Mouse (Mus musculus) kidney, postnatal 0 days (tissue): ENCODE results near the gene Skida1. TPM values are rescaled to one million over a fixed set of nuclear protein-coding genes. Genes with fewer than 3 reads are reported as not detected.

ENCODE experiments used
- ATAC-seq: fragments of 200-750 bp; cut with Nextera tagmentation; replicated peaks from 2 replicates; pipeline ENCODE4 v1.8.0; 2017; ENCODE audit warnings: low read depth, moderate number of reproducible peaks, moderate TSS enrichment, moderate library complexity; ENCODE audit not compliant: low FRiP score
- DNase-seq: peaks from one replicate; pipeline ENCODE4 v3.0.0-alpha.2; 2016; ENCODE audit warnings: low spot score
- H3K27ac ChIP-seq: fragments of 300-500 bp; sonication (generic); 2 replicates; pipeline ENCODE4 v1.5.1; 2014; ENCODE audit warnings: mild to moderate bottlenecking
- H3K27me3 ChIP-seq: fragments of 300-500 bp; sonication (generic); 2 replicates; pipeline ENCODE4 v1.6.1; 2014; ENCODE audit warnings: low read length, mixed read lengths; ENCODE audit not compliant: insufficient read depth
- H3K36me3 ChIP-seq: fragments of 300-500 bp; sonication (generic); 2 replicates; pipeline ENCODE4 v1.6.1; 2014; ENCODE audit warnings: low read length, mixed read lengths; ENCODE audit not compliant: insufficient read depth
- H3K4me1 ChIP-seq: fragments of 300-500 bp; sonication (generic); replicated peaks from 2 replicates; pipeline ENCODE4 v1.6.1; 2014; ENCODE audit warnings: antibody characterized with exemption, low read length, mixed read lengths; ENCODE audit not compliant: insufficient read depth
- H3K4me2 ChIP-seq: fragments of 300-500 bp; sonication (generic); 2 replicates; pipeline ENCODE4 v1.6.1; 2014; ENCODE audit warnings: mild to moderate bottlenecking, low read length, moderate library complexity, mixed read lengths
- H3K4me3 ChIP-seq: fragments of 300-500 bp; sonication (generic); replicated peaks from 2 replicates; pipeline ENCODE4 v1.5.1; 2014; ENCODE audit warnings: low read depth, low read length
- H3K9ac ChIP-seq: fragments of 300-500 bp; sonication (generic); 2 replicates; pipeline ENCODE4 v1.6.1; 2014; ENCODE audit warnings: low read depth, low read length
- H3K9me3 ChIP-seq: fragments of 300-500 bp; sonication (generic); replicated peaks from 2 replicates; pipeline ENCODE4 v1.6.1; 2016; ENCODE audit warnings: low read length, inconsistent platforms, mixed read lengths
- CTCF ChIP-seq: IDR thresholded peaks from 2 replicates; pipeline ENCODE4 v1.5.1; 2016; ENCODE audit warnings: antibody characterized with exemption, low read depth, mild to moderate bottlenecking, moderate library complexity
- microRNA-seq: library from miRNA; unstranded; fragments of <30 nt; microRNA quantifications from one replicate; pipeline ENCODE4, GENCODE M21; 2016
- polyA plus RNA-seq: library from polyadenylated mRNA; unstranded; fragments of >200 nt; fragmentation: Nextera tagmentation; extraction: Ambion mirVana; gene quantifications from 2 replicates; pipeline ENCODE4 v1.2.1, GENCODE M21; 2015

Gene Skida1
- polyA plus RNA-seq, 1 experiment from 2014 or later, result 7.8 TPM

DNA sequence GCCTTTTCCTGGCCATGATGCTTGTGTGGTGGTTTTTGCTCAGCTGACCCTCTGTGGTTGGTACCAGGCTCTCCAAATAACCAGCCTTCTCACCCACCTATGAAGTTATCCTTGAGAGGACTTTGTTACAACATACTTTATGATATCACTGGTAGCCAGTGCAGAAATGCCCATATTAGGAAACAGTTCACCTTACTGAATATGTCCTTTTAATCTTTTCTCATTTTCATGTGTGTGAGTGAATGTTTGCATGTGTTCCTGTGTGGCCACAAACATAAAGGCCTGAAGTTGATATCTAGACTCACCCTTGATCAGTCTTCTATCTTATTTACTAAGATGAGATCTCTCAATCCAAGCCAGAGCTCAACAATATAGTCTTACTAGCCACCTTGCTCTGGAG, 52.0 kb downstream of the Skida1 start, which contains the start of gene H2al2a:
Gene H2al2a (minus strand): TSS at position 101 of the 400 bp plus-strand sequence.
- Histone ChIP-seq H3K9me3 (no peaks in the 10 kb centered on the region), H3K27me3 (no peaks in the 10 kb centered on the region), H3K4me1 (no peaks in the 10 kb centered on the region), H3K4me2 (no peak within 1 kb of the TSS), H3K4me3 (no peak within 1 kb of the TSS), H3K9ac (no peak within 1 kb of the TSS), H3K27ac (no peak within 1 kb of the TSS), H3K36me3 (no peaks in the 10 kb centered on the region)
- no peak for ATAC-seq
- TF ChIP-seq CTCF, result no peak
- DNase-seq, result no peak

Small RNA genes lying within 50 kb of the gene (microRNA-seq; reads per million reads assigned to microRNA genes)
- gene Mir7655, result 2.4 reads per million, percentile 4 among the genes with 10 or more reads in this experiment

Other genes starting within 250 kb of the Skida1 start
- gene H2al2a, start 52.1 kb downstream of the Skida1 start, polyA plus RNA-seq, result not detected in 2 replicates
- gene A930004D18Rik, start 11.3 kb downstream of the Skida1 start, polyA plus RNA-seq, result 14.9 and 17.9 TPM in 2 replicates
- gene Mllt10, start 6.2 kb upstream of the Skida1 start, polyA plus RNA-seq, result 48.9 and 49.2 TPM in 2 replicates